Mouse (Mus musculus) MEL (cell line): ENCODE data around the gene Pmm2.

Source experiments
- MAFK ChIP-seq: IDR thresholded peaks from 2 replicates; pipeline ENCODE4 v1.6.1; 2011; ENCODE audit warnings: low read depth, mild to moderate bottlenecking, low read length, improper control_type of control experiment, borderline replicate concordance
- NRF1 ChIP-seq: IDR thresholded peaks from 2 replicates; pipeline ENCODE4 v1.6.1; 2014; ENCODE audit warnings: low read depth, mild to moderate bottlenecking, inconsistent platforms, low read length, improper control_type of control experiment, moderate library complexity; ENCODE audit not compliant: poor library complexity, insufficient read depth, severe bottlenecking

- TF ChIP-seq NRF1 (no peak), MAFK (no peak)
These were observed 38.1 kb downstream of the Pmm2 start for GRCm38 (mm10) chr16:8675559-8675958.
